Mouse (Mus musculus): Measurements from ENCODE around the gene Dennd1c.

Gene Dennd1c

DNA sequence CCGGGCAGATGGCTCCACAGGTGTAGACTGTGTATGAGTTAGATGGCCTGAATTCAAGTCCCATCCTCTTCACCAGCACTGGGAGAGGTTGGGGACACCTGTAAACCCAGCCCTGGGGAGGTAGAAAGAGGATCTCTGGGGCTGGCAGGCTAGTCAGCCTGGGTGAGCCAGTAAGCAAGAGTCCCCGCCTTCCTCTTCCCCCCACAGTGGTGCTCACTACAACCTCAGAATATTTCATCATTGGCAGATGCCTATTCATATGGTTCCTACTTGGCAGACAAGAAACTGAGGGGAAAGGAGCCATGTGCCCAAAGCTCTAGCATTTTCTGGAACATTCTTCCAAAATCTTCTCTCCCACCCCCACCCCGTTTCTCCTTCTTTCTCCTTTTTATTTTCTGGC, 29.5 kb downstream of the Dennd1c start:
- no peak for DNase-seq (ENCODE audit: low read depth, low spot score)

DNA sequence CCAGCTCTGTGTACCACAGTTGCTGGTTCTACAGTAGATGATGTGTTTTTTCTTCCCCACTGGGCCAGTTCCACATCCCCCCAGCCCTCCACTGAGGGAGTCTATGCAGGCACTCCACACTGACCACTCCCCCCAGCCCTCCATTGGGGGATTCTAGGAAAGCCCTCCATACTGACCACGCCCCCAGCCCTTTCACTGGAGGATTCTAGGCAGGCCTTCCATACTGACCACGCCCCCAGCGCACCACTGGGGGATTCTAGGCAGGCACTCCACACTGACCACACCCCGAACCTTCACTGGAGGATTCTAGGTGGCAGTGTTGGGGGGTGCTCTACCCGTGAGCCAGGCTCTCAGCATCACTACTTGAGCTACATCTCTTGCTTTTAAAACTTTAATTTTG, 30.9 kb downstream of the Dennd1c start:
- no peak for DNase-seq (ENCODE audit: low read depth, low spot score)

DNA sequence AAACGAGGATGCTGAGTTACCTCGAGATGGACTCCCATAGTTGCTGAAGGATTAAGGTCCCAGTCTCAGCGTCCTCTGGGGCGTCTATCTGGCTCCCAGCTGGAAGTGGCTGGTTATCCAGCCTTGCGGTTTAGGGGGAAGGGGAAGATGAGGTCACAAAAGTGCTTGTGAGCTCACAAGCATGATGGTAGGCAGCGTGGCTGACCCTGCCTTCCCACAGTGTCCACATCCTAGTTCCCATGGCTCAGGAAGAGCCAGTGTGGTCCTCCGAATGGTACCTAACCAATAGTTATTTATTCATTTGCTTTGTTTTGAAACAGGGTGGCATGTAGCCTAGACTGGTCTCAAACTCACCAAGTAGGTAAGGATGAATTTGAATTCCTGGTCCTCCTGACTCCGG, 36.8 kb downstream of the Dennd1c start, which contains the start of gene Slc25a41:
Gene Slc25a41 (minus strand): TSS at position 101 of the 400 bp plus-strand sequence.
- no peak for DNase-seq (ENCODE audit: low read depth, low spot score)

DNA sequence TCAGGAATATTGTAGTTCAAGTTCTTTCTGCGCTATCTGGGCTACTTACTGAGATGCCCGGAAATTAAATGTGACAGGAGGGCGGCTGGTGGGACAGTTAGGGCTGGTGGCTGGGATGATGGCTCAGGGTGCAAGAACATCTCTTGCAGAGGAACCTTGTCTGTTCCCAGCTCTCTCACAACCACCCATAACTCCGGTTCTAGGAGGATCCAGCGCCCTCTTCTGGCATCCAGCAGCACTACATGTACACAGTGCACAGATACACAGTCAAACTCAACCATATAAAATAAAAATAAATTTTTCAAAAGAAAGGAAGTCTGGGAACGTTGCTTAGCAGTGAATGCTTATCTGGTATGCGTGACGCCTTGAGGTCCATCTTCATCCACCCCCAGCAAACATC, 39.3 kb downstream of the Dennd1c start:
- no peak for DNase-seq (ENCODE audit: low read depth, low spot score)

DNA sequence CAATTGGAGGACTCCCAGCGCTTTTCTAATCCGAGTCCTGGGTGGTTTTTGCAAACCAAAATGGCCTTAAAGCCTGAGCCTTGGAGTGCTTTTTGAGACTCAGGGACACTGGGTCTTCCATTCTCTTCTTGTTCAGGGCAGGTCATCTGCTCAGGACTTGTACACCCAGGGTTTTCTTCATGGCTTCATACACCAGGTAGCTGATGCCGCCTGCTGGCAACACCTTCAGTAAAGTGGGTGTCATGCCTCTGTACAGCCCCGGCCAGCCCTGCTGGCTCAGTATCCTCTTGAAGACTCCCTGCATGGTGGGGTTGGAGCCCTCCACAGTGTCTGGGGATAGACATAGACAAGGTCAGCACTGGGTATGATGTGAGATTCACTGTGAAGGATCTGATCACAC, 45.5 kb downstream of the Dennd1c start:
- no peak for DNase-seq (ENCODE audit: low read depth, low spot score)

DNA sequence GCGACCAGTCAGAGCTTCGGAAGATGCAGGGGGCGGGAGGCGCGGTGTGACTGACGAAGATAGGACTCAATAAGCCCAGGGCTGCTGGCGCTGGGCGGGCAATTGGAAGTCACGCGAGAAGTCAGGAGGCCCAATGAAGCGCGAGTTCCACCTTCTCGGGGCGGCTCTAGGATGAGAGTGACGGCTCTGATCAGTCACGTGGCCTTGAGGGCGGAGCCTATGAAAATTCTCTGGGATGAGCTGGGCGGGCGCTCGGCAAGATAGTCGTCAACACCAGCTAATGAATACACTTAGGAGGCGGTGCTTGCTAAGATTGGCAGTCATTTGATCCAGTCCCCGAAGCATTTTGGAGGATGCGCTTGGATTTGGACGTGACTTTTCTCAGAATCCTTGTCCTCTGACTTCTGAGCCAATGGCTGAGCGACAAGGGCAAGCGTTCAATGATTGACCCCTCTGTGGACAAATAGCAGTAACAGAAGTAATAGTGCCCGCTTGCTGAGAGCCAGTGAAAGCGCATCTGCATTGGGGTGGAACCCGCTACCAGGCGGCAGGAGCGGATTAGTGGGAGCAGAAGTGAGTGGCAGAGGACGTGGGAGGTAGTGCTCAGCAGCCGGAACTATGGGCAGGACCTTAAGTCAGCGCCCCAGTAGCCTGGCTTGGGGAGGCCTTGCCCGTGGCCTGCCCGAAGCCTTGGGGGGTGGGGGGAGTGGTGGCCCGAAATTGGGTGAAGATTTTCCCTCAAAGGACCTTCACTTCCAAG, 46.5 kb downstream of the Dennd1c start:
- DNase-seq (ENCODE audit: low read depth, low spot score): peak; percentile 100

DNA sequence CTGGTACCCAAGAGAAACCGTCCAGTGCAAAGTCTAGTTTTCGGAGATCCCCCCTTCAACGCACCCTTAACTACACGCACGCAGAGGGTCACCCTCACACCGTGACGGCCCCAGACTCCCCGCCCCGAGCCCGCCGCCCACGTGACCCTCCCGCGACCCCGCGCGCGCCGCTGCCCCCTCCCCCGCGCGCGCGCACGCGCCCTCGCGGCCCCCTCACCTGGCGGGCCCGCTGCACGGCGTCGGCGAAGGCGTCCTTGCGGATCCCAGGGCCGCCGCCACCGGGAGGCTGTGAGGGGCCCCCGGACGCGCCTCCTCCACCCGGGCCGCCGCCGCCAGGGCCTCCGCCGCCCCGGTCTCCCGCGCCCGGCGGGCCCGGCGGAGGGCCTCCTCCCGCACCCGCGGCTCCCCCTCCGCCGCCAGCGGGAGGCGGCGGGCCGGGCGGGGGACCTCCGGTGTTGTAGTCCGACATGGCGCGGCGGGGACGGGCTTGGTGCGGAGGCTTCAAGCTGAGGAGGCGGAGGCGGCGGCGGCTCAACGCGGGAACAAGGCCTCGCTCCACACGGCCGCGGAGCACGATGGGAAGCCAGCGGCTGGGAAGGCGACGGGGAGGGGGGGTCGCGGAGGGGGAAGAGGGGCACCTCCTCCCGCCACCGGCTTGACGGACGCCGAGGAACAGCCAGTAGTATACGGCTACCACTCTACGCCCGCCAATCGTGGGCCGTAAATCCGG, 47.2 kb downstream of the Dennd1c start, which contains the start of gene Khsrp:
Gene Khsrp (minus strand): TSS at position 592 of the 730 bp plus-strand sequence.
- DNase-seq (ENCODE audit: low read depth, low spot score): no peak

DNA sequence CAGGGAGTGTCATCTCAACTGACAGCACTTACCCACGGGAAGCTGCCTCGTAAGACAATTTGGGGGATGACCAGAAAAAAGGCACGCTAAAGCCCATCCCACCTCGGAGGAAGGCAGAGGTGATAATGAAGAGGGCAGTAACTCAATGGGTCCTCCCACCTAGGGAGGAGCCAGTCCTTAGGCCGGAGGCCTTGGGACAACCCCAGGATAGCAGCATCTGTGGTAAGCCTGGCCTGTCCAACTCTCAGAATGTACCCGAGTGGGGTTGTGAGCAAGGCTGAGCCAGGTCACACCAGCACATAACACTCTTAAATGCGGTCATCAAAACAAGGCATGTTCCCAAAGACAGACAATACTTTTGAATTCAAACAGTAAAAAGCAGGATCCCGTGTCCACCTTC, 48.6 kb downstream of the Dennd1c start:
- DNase-seq (ENCODE audit: low read depth, low spot score): no peak

DNA sequence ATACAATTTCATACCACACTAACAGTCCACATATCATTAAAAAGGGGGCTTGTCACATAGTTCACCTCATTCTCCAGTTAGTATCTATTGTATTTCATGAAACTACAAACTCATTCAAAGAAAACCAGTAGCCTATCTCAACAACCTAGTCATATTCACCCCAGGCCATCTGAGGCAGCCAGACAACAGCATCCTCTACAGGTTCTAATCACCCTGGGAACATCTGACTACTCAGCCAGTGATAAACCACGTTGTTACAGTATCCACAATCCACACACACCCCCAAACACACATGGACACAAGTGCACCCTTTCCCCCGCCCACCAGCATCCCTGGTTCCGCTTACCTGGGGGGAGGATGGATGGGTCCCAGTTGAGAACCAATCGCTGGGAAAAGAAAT, 50.8 kb downstream of the Dennd1c start:
- no peak for DNase-seq (ENCODE audit: low read depth, low spot score)

DNA sequence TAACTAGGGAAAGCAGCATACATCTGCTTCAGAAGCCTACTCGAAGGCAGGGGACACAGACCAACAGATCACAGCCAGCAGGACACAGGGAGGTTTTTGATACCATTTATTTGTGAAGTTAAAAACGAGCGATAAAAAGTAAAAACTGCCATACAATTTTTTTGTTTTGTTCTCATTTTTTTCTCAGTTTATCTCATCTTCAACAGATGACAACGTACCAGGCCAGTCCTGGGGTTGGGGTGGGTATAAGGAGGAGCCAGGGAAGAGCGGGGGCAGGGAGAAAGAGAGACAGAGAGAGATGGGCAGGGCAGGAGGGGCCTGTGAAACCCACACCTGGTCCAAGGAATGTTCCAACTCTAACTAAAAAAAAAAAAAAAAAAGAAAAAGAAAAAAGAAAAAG, 57.4 kb downstream of the Dennd1c start:
- no peak for DNase-seq (ENCODE audit: low read depth, low spot score)

DNA sequence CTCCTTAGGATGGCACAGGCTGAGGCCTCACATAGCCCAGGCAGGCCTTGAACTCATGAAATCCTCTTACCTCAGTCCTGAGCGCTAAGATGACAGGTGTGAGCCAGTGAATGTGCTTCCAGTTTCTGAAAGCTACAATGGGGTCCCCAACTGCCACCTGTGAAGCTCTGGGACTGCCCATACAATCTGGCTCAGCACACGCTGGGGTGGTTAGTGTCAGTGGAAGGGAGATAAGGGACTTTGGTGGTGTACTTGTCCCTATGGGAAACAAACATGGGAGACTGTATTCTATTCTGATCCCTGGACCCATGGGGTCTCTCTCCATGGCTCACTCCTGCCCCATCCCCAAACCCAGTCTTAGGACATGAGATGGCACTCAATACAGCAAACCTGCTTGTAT, 58.6 kb downstream of the Dennd1c start:
- no peak for DNase-seq (ENCODE audit: low read depth, low spot score)

Measured in telencephalon, adult 2 months (tissue).